Mouse (Mus musculus) lung, embryonic 15.5 days (tissue): ENCODE results near the gene Mab21l1. TPM values are rescaled to one million over a fixed set of nuclear protein-coding genes. Genes with fewer than 3 reads are reported as not detected.

Experiments used
- ATAC-seq: fragments of 200-750 bp; cut with Nextera tagmentation; 2 replicates; pipeline ENCODE4 v1.8.0; 2017; ENCODE audit warnings: moderate number of reproducible peaks, borderline replicate concordance; ENCODE audit not compliant: low FRiP score, low TSS enrichment; ENCODE audit errors: extremely low read depth
- H3K27ac ChIP-seq: fragments of 300-500 bp; sonication (generic); 2 replicates; pipeline ENCODE4 v1.5.1; 2015; ENCODE audit warnings: moderate library complexity, mild to moderate bottlenecking, inconsistent platforms
- H3K27me3 ChIP-seq: fragments of 300-500 bp; sonication (generic); 2 replicates; pipeline ENCODE4 v1.6.1; 2015; ENCODE audit warnings: inconsistent platforms
- H3K36me3 ChIP-seq: fragments of 300-500 bp; sonication (generic); 2 replicates; pipeline ENCODE4 v1.6.1; 2015; ENCODE audit warnings: inconsistent platforms
- H3K4me1 ChIP-seq: fragments of 300-500 bp; sonication (generic); 2 replicates; pipeline ENCODE4 v1.6.1; 2015; ENCODE audit warnings: inconsistent platforms
- H3K4me2 ChIP-seq: fragments of 300-500 bp; sonication (generic); 2 replicates; pipeline ENCODE4 v1.6.1; 2015; ENCODE audit warnings: inconsistent platforms, mild to moderate bottlenecking, moderate library complexity
- H3K4me3 ChIP-seq: fragments of 300-500 bp; sonication (generic); 2 replicates; pipeline ENCODE4 v1.5.1; 2015; ENCODE audit warnings: mild to moderate bottlenecking, inconsistent platforms
- H3K9ac ChIP-seq: fragments of 300-500 bp; sonication (generic); 2 replicates; pipeline ENCODE4 v1.6.1; 2015; ENCODE audit warnings: inconsistent platforms
- H3K9me3 ChIP-seq: fragments of 300-500 bp; sonication (generic); 2 replicates; pipeline ENCODE4 v1.6.1; 2016; ENCODE audit warnings: inconsistent platforms
- WGBS: fragments of 180-500 bp; shearing (Covaris S2); methylation state at CpG from one replicate; pipeline ENCODE4 v1.1.7; 2015; 5-methylcytosine and 5-hydroxymethylcytosine counted together
- polyA plus RNA-seq: library from polyadenylated mRNA; unstranded; fragments of >200 nt; fragmentation: Nextera tagmentation; extraction: Ambion mirVana; gene quantifications from 2 replicates; pipeline ENCODE4 v1.2.1, GENCODE M21; 2015

The Mab21l1 gene
- polyA plus RNA-seq, 1 experiment from 2014 or later: 1.1 TPM

DNA sequence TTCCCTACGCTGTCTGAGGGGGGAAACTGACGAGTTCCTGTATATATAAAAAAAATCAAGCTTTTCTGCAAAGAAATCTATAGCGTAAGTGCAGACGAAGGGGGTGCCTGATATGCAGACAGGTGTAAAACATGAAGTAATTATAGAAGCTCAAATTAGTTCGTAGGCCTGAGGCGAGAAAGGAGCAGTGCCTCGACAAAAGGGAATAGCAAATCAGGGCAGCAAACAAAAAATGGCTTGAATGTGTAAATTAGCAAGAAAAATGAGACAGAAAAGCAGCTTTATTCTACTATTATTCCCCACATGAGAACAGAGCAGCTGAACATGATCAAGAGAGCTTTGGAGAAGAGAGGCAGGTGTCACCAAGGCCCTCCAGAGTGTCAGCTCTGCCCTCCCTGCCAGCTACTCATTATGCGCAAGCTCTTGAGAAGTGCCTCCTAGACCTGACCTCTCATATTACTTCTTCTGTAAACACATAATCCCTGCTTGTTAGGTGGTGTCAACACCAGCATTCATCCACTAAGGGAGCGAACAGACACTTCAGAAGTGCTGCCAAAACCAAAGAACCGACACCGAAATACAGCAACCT is 25.6 kb upstream of the Mab21l1 start:
- H3K4me1 ChIP-seq: no peaks in the 10 kb centered on the region
- no peak overlapping the region for H3K9ac ChIP-seq
- WGBS: 72% methylated on average over 11 of the region's 11 CpGs
- no peak overlapping the region for H3K4me2 ChIP-seq
- H3K27ac ChIP-seq: no peak overlapping the region
- H3K9me3 ChIP-seq: no peaks in the 10 kb centered on the region
- no peaks in the 10 kb centered on the region for H3K36me3 ChIP-seq
- H3K27me3 ChIP-seq: no peaks in the 10 kb centered on the region
- ATAC-seq: no peak
- H3K4me3 ChIP-seq: no peak overlapping the region

DNA sequence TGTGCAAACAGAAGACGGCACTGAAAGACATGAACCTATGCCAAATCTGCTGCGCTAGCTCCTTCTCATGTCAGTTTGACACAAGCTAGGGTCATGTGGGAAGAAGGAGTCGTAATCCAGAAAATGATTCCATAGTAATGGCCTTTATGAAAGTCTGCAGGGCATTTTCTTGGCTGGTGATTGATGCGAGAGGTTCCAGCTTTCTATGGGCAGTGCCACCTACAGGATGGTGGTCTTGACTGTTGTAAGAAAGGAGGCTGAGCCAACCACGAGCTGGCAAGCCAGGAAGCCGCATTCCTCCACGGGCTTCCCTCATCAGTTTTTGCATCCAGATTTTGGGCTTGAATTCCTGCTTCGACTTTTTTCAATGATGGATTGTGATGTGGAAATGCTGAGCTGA is 24.0 kb upstream of the Mab21l1 start:
- Histone ChIP-seq H3K9me3 (no peaks in the 10 kb centered on the region), H3K36me3 (no peaks in the 10 kb centered on the region), H3K27ac (no peak overlapping the region), H3K9ac (no peak overlapping the region), H3K4me1 (no peaks in the 10 kb centered on the region), H3K27me3 (no peaks in the 10 kb centered on the region), H3K4me2 (no peak overlapping the region), H3K4me3 (no peak overlapping the region)
- 32% methylated on average over 8 of the region's 8 CpGs for WGBS
- no peak for ATAC-seq

DNA sequence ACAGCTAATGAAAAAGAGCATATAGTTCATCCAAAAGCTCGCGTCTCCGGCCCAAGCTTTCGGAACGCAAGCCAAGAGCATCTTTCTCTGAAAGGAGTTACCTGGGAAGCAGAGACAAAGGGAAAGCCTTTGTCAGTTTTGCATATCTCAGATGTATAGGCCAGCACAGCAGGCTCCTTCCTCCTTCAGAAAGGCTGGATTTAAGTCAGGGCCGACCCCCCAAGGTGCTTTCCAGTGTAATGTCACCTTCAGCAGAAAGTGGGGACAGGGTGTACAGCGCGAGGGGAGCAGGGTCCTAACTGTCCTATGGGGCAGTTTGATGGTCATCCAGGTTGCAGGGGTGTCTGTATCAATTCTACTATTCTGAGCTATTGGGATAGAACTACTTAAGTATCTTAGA is 18.7 kb upstream of the Mab21l1 start:
- ATAC-seq: no peak
- WGBS: 61% methylated on average over 8 of the region's 8 CpGs
- no peak overlapping the region for H3K27ac ChIP-seq
- no peak overlapping the region for H3K4me2 ChIP-seq
- H3K9ac ChIP-seq: no peak overlapping the region
- H3K27me3 ChIP-seq: no peaks in the 10 kb centered on the region
- H3K9me3 ChIP-seq: no peaks in the 10 kb centered on the region
- no peak overlapping the region for H3K4me3 ChIP-seq
- H3K36me3 ChIP-seq: no peaks in the 10 kb centered on the region
- no peaks in the 10 kb centered on the region for H3K4me1 ChIP-seq

DNA sequence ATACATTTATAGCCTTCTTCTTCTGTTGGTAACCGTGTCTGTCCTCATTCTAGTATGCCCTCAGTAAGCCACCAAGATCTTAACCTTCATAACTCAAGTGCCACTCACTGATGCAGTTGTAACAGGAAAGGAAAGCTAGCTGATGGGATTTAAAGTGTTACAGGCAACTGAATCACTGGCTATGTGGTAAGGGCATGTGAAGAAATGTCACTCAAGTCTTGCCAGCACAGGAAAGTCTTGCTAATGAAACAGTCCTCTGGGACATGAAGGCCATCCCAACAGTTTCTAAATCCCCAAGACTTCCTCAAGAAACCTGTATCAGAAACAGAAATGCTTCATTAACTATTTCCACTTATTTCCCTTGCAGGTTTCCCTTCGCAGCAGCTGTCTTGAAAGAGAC is 13.7 kb upstream of the Mab21l1 start:
- 75% methylated on average over 2 of the region's 2 CpGs for WGBS
- Histone ChIP-seq H3K4me1 (no peaks in the 10 kb centered on the region), H3K9me3 (no peaks in the 10 kb centered on the region), H3K36me3 (no peaks in the 10 kb centered on the region), H3K4me2 (no peak overlapping the region), H3K27me3 (no peaks in the 10 kb centered on the region), H3K4me3 (no peak overlapping the region), H3K9ac (no peak overlapping the region), H3K27ac (no peak overlapping the region)
- no peak for ATAC-seq

DNA sequence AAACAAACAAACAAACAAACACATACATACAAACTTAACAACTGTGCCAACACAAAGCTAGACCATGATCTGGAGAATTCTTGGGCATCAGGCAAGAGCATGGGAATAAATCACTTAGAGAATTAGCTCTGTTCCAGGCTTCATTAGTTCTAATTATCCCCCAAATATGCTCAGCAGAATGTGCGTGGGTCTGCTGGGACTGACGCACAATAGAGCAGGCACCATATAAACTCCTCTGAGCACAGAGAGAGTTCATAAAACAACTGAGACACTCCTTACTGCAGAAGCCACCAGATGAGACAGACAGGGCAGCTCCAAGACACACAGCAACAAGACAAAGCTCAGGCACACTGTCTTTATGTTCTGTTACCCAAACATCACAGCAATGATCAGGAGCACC is 13.0 kb upstream of the Mab21l1 start:
- H3K27me3 ChIP-seq: no peaks in the 10 kb centered on the region
- WGBS: 90% methylated on average over 2 of the region's 2 CpGs
- no peak for ATAC-seq
- H3K4me1 ChIP-seq: no peaks in the 10 kb centered on the region
- H3K4me2 ChIP-seq: no peak overlapping the region
- H3K4me3 ChIP-seq: no peak overlapping the region
- no peak overlapping the region for H3K27ac ChIP-seq
- no peaks in the 10 kb centered on the region for H3K9me3 ChIP-seq
- H3K36me3 ChIP-seq: no peaks in the 10 kb centered on the region
- no peak overlapping the region for H3K9ac ChIP-seq

- Histone ChIP-seq H3K4me1 (no peaks in the 10 kb centered on the region), H3K4me3 (no peak overlapping the region), H3K9me3 (no peaks in the 10 kb centered on the region), H3K27ac (no peak overlapping the region), H3K9ac (no peak overlapping the region), H3K4me2 (no peak overlapping the region), H3K36me3 (no peaks in the 10 kb centered on the region), H3K27me3 (peaks cover 17% of the 10 kb centered on the region)
- no peak for ATAC-seq
- WGBS: 42% methylated on average over 6 of the region's 6 CpGs
Measured at GRCm38 (mm10) chr3:55774203-55774602, 8.1 kb upstream of the Mab21l1 start.

- Histone ChIP-seq H3K9me3 (no peaks in the 10 kb centered on the region), H3K9ac (no peak overlapping the region), H3K36me3 (no peaks in the 10 kb centered on the region), H3K4me3 (no peak overlapping the region), H3K27me3 (peaks cover 24% of the 10 kb centered on the region), H3K27ac (no peak overlapping the region), H3K4me2 (no peak overlapping the region), H3K4me1 (peaks cover 4% of the 10 kb centered on the region)
- no peak for ATAC-seq
- 79% methylated on average over 7 of the region's 7 CpGs for WGBS
Measured at GRCm38 (mm10) chr3:55775245-55775644, 7.1 kb upstream of the Mab21l1 start.

DNA sequence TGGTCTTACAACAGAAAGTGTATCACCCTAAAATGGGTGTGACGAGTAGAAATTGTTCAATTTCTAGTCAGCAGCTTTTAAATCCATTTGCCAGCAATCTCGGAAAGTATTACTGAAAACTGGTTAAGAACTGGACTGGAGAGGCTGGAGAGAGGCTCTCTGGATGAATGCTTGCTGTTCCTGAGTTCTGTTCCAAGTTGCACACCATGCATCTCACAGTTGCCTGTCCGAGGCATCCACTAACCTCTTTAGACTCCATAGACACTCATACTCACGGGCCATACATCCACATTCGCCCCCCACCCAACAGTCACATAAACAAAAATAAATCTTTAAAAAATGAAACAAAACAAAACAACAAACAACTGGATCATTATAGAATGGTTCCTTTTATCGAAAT is 6.6 kb upstream of the Mab21l1 start:
- Histone ChIP-seq H3K9ac (no peak overlapping the region), H3K4me2 (no peak overlapping the region), H3K4me3 (no peak overlapping the region), H3K27ac (no peak overlapping the region), H3K36me3 (no peaks in the 10 kb centered on the region), H3K4me1 (peaks cover 9% of the 10 kb centered on the region), H3K27me3 (peaks cover 29% of the 10 kb centered on the region), H3K9me3 (no peaks in the 10 kb centered on the region)
- WGBS: 80% methylated on average over 6 of the region's 6 CpGs
- no peak for ATAC-seq

GRCm38 (mm10) chr3:55777501-55777900 is 4.8 kb upstream of the Mab21l1 start:
- ATAC-seq: no peak

DNA sequence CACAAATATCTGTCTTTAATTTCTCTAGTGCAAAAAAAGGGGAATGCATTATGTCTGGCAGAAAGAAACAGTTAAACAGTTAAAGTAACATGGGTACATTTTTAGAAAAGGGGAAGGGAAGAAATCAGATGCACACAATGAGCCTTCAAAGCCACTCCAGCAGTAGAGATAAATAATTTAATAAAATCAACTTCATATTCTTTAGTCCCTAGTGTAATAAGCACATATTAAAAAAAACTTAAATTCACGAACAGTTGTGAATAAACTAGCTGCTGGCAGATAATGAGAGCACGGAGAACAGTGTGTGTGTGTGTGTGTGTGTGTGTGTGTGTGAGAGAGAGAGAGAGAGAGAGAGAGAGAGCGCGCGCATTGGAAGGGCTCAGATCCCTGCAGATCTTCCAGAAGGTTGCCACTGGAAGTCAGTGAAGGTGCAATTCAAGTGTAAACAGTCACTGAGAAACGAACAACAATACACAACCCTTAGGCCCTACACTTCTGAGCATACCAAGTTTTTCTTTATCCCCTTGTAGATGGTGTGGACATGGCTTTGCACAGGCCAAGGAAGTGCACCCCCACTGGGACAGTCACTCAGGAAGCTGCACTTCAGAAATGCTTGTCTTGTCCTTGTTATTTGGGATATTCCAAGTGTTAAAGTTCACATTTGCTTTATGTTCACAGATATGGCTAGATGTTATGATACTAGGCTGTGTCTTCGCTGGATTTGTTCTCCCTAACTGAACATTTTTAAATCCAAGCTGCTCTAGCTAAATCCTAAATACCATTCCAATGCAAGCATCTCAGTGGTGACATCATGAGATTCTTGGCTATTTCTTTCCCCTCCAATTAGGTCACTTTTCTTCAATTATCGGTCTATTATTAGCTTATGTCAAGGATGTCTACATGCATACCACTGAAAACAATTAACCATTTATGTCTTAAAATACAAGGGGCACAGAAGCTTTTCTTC is 3.3 kb upstream of the Mab21l1 start:
- peaks cover 25% of the 10 kb centered on the region for H3K4me1 ChIP-seq
- H3K9me3 ChIP-seq: no peaks in the 10 kb centered on the region
- H3K4me2 ChIP-seq: no peak overlapping the region
- no peak for ATAC-seq
- no peak overlapping the region for H3K4me3 ChIP-seq
- H3K9ac ChIP-seq: no peak overlapping the region
- WGBS: 60% methylated on average over 8 of the region's 8 CpGs
- peaks cover 62% of the 10 kb centered on the region for H3K27me3 ChIP-seq
- no peak overlapping the region for H3K27ac ChIP-seq
- no peaks in the 10 kb centered on the region for H3K36me3 ChIP-seq

More at GRCm38 (mm10) chr3:55777501-55777900, 4.8 kb upstream of the Mab21l1 start:
- Histone ChIP-seq H3K4me1 (peaks cover 11% of the 10 kb centered on the region), H3K36me3 (no peaks in the 10 kb centered on the region), H3K4me2 (no peak overlapping the region), H3K4me3 (no peak overlapping the region), H3K27ac (no peak overlapping the region), H3K27me3 (peaks cover 47% of the 10 kb centered on the region), H3K9ac (no peak overlapping the region), H3K9me3 (no peaks in the 10 kb centered on the region)
- 64% methylated on average over 4 of the region's 4 CpGs for WGBS

- H3K36me3 ChIP-seq: no peaks in the 10 kb centered on the region
- peaks cover 25% of the 10 kb centered on the region for H3K4me1 ChIP-seq
- WGBS: 7% methylated on average over 53 of the region's 53 CpGs
- H3K27me3 ChIP-seq: peaks cover 67% of the 10 kb centered on the region
- H3K4me2 ChIP-seq: peak overlapping the region; percentile 34
- H3K4me3 ChIP-seq: no peak overlapping the region
- ATAC-seq: no peak
- H3K9ac ChIP-seq: no peak overlapping the region
- no peak overlapping the region for H3K27ac ChIP-seq
- no peaks in the 10 kb centered on the region for H3K9me3 ChIP-seq
Measured at GRCm38 (mm10) chr3:55780120-55781070, 1.9 kb upstream of the Mab21l1 start.
